Mouse (Mus musculus): ENCODE measurements around the gene Rptor.

Gene Rptor

DNA sequence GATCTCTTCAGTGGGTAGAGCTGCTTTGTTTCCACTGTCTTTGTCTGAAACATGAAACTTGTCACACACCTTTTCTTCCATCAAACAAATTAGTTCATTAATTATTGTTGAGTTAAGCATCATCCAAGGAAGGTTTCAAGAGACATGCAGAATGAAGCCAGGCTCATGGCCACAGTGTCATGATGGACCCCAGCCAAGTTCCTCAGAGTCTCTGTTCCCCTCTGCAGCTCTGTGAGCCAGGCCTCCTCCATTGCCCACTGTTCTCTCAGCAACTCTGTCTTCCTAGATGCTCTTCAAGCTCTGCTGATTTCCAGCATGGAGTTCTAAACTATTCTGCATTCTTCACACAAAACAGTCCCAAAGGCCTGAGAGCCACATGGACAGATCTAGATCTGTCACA, 85.3 kb downstream of the Rptor start:
- DNase-seq (ENCODE audit: low read depth, low spot score) = no peak

GRCm38 (mm10) chr11:119689936-119690335, 87.2 kb downstream of the Rptor start:
- DNase-seq (ENCODE audit: low read depth, low spot score) = no peak

DNA sequence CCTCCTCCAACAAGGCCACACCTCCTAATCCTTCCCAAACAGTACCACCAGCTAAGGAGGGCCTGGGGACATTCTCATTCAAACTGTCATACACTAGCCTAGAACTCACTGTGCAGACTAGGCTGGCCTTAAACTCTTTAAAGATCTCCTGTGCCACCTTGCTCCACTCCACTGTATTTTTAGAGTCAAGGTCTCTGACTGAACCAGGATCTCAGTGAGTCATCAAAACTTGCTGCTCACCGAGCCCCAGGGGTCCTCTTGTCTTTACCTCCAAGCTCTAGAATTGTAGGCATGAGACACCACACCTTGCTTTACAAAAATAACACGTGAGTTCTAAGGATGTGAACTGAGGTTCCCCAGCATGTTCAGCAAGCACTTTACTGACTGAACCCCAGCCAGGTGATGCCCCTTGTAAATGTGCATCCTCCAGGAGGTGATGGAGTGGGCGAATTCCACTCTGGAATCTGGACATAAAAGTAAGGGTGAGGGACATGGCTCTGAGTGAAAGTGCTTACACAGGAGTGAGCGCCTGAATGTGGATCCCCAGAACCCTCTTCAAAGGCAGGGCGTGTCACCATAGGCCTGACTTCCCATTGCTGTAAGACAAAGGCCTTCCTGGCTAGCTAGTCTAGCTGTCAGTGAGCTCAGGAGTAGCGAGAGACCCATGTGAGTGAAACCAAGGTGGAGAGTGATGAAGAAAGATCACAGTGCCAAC, 89.6 kb downstream of the Rptor start:
- no peak for DNase-seq (ENCODE audit: low read depth, low spot score)

- DNase-seq (ENCODE audit: low read depth, low spot score) = no peak
Observed at GRCm38 (mm10) chr11:119692911-119693261, 90.2 kb downstream of the Rptor start.

DNA sequence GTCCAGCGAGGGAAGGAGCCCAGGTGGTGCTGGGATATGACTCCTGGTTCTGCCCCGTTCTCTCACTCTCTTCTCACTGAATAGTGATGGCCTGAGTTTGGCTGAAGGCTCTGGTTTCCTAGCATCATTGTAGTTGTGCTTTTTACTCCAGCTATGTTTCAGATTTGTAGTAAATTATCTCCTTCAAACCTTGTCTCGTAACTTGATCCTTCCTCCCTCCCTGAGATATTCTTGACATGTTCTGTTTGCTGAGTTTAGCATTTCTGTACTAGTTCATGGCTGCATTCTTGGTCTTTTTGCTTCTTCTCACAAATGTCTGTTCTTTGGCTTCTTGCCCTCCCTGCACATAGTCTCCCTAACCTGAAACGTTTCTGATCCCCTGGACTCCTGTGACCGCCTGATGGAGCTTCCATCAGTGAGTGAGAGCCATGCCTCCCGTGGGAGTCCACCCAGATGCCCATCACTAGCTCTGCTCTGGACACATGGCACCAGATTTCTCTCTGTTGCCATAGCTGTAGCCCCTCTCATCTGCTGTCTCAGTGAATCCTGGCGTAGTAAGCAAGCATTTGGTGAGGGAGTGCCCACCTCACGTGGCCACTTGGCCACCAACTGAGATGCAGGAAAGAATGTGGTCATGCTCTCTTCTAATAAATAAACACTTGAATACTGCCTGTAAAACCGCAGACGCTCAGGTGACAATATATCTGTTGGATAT, 91.6 kb downstream of the Rptor start:
- DNase-seq (ENCODE audit: low read depth, low spot score) = no peak

DNA sequence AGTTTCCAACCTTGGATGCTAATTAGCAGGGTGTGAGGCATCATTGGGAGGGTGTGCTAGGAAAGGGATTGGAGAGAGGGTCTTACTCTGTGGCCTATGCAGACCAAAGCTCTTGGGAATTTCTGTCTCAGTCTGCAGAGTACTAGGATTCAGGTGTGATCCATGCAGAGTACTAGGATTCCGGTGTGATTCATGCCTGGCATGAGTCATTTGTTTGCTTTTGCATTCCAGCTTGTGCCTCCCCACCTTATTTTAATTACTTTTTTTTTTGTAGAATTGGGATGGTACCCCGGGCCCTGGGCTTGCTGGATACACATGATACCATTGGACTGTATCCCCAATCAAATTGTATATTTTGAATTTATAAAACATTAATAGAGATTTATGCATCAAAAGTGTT, 93.7 kb downstream of the Rptor start:
- no peak for DNase-seq (ENCODE audit: low read depth, low spot score)

DNA sequence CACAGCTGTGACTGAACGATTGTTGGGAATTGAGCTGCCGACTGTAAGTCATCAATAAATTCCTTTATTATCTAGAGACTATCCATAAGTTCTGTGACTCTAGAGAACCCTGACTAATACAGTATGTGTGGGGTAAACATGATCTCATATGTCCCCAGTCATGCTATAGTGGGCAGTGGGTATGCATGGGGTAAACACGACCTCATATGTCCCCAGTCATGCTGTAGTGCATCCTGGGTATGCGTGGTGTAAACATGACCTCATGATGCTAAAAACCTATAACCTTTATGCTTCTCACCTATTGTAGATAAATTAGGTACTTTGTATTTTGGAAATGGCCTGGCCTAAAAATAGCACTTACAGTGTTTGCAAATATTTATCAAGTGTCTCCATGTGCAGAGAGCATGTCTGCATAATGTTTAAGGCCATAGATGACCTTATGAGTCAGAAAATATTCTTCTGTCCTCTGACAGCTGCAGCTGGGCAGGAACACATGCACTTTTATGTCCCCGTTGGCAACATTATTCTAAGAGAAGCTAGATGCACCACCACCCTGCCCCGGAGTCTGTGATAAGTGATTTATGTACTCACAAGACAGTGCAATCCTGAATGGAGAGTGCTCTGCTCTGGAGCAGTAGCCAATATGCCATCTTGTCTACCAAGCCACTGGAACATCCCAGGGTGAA, 102.8 kb downstream of the Rptor start:
- no peak for DNase-seq (ENCODE audit: low read depth, low spot score)

GRCm38 (mm10) chr11:119707259-119707658, 104.6 kb downstream of the Rptor start:
- DNase-seq (ENCODE audit: low read depth, low spot score) = no peak

DNA sequence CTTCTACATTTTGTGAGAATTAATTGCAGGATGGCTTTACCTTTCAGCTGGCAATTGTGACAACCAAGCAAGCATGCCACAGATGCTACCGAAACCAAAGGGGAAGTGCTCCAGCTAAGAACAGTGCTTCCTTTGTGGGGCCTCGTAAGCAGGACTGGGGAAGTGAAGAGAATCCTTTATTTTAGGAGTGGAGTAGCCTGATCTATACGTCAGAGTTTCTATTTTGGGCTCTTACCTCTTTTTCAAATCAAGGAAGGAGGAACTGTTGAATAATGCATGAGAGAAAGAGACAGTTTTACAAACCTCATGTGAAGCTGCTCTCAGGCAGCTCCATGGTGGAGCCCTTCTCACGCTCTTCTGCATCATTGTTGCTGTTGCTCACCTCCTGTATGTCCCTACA, 106.5 kb downstream of the Rptor start:
- no peak for DNase-seq (ENCODE audit: low read depth, low spot score)

GRCm38 (mm10) chr11:119710338-119710737, 107.6 kb downstream of the Rptor start:
- no peak for DNase-seq (ENCODE audit: low read depth, low spot score)

GRCm38 (mm10) chr11:119710822-119711221, 108.1 kb downstream of the Rptor start:
- no peak for DNase-seq (ENCODE audit: low read depth, low spot score)

DNA sequence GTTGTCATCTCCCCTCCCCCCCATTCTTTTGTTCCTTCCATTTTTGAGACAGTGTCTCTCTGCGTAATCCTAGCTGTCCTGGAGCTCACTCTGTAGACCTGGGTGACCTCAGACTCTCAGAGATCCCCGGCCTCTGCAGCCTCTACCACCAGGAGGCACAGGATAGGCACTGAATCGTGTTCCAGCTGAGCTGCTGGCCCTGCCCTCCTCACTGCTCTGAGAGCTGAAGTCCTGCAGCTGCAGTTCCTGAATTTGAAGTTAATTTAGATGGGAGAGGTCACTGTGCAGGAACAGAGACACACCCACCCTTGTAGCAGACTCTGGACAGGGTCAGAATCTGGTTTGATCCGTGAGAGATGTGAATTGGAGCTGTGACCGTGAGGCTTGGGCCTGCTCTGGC, 112.7 kb downstream of the Rptor start:
- DNase-seq (ENCODE audit: low read depth, low spot score) = no peak

DNA sequence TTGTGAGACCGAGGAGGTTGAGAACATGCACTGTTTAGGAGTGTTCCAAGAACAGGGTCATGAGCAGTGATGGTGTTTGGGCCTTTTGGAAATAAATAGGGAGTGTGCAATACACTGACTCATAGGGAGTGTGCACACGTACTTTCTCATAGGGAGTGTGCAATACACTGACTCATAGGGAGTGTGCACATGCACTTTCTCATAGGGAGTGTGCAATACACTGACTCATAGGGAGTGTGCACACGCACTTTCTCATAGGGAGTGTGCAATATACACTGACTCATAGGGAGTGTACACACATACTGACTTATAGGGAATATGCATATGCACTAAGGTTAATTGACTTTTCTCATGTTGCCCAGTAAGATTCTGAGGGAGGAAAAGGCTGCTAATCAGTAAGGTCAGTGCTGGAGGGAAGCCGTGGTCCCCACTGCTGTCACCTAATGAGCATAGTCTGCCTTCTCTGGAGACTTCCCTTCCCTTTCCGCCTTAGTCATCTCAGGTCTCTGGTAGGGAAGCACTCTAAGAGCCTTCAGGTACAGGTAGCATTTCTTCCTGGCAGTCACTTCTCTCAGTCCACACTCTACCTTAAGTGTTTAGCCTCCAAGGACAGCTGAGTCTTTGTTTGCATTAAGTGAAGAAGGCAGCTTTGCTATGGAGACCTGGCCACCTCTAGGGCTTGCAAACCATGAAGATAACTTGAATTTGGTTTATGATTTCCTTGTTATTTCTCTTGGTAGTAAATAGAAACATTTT, 113.3 kb downstream of the Rptor start:
- no peak for DNase-seq (ENCODE audit: low read depth, low spot score)

- no peak for DNase-seq (ENCODE audit: low read depth, low spot score)
Observed at GRCm38 (mm10) chr11:119718115-119718514, 115.4 kb downstream of the Rptor start.

DNA sequence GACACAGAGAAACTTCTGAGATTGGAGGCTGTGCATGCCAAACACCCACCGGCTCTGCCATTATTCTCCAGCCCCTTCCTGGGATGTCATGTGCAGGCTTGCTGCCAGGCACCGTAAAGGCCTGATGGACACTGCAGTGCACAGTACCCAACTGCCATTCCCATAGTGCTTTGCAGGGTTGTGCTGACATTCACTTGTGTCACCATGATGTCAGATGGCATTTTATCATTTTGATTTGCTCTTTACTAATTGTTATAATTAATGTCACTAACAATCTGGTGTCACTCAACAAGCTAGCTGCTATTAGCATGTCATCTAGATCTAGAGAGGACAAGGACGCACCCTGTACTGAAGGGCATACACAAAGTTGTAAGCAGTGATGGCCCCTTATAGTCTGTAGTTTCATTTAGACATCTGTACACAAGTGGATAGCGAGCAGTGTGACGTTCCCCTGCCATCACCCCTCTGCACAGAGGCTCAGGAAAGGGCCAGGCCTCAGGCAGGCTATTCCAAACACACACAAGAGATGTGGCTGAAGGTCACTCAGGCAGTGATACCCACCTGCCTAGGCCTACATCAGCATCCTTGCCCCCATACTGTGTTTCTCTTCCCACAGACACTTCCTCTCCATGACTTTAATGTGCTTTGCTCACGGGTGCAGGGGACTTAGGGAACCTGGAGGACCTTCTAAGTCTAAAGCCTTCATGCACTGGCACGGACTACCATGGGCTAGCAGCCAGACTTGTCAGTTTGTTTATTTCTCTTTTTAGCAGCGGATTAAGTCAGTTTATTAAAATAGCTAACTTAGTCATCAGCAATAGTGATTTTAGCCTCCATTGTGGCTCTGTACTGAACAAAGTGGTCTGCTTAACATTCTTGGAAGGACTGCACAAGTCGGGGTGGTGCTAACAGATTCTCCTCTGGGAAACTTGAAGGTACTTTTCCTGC, 117.7 kb downstream of the Rptor start:
- DNase-seq (ENCODE audit: low read depth, low spot score) = no peak

DNA sequence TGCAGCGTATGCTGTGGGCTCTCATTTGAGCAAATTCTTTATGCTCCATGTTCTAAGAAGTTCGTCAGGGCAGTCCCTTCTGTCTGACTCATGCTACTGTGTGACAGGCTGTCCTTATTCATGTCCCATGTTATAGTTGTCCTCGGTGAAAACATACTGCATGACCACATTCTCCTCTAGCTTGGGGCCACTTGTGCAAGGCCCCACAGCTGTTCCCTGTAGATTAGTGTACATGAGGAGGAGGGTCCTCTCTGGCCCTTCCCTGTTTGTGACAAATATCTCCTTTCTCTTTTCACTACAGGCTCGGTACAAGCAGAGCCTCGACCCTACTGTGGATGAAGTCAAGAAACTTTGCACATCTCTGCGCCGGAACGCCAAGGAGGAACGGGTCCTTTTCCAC, 122.0 kb downstream of the Rptor start:
- DNase-seq (ENCODE audit: low read depth, low spot score) = no peak

DNA sequence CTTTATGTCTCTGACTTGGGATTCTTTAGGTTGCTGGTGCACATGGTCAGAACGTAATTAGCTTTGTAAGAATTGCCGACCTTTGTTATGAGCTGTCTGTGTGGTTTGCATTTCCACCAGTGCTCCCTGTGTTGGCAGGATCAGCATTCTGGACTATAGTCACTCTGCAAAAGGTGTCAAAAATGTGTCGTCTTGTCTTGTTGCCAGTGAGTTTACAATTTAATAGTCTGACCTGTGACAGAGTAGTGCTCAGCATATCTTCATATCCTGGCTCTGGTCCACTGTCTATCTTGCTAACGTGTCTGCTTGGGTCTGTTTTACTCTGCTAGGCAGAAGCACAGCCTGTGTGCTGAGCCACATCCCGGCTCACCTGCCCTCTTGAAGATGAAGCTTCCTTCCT, 128.7 kb downstream of the Rptor start:
- DNase-seq (ENCODE audit: low read depth, low spot score) = no peak

GRCm38 (mm10) chr11:119732362-119732761, 129.7 kb downstream of the Rptor start:
- DNase-seq (ENCODE audit: low read depth, low spot score) = no peak

GRCm38 (mm10) chr11:119732961-119733656, 130.4 kb downstream of the Rptor start:
- no peak for DNase-seq (ENCODE audit: low read depth, low spot score)

- no peak for DNase-seq (ENCODE audit: low read depth, low spot score)
Observed at GRCm38 (mm10) chr11:119733657-119733990, 130.9 kb downstream of the Rptor start.

DNA sequence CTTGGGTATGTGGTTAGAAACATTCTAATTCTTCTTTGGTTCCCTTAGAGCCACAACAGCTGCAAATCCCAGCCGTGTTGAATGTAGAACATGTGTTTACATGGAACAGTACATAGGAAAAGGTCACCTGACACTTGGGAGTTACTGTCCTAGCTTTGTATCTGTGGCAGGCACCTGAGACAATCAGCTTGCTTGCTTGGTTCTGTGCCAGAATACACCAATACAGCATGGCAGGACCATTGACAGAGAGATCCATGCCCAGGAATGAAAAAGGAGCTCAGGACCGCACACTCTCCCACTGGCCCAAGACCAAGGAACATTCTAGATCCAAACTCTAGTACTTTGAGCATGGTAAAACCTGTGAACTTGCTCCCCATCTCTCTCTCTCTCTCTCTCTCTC, 132.4 kb downstream of the Rptor start:
- no peak for DNase-seq (ENCODE audit: low read depth, low spot score)
